Mouse (Mus musculus): ENCODE results near the gene Txnrd1.
A peak's percentile ranks its signal among the peaks of the same experiment; 100 is the strongest.

Txnrd1 gene

GRCm38 (mm10) chr10:82833926-82834325 lies at the start of gene Txnrd1:
Gene Txnrd1, plus strand, starts transcription at chr10:82833951.
- DNase-seq: no peak

DNA sequence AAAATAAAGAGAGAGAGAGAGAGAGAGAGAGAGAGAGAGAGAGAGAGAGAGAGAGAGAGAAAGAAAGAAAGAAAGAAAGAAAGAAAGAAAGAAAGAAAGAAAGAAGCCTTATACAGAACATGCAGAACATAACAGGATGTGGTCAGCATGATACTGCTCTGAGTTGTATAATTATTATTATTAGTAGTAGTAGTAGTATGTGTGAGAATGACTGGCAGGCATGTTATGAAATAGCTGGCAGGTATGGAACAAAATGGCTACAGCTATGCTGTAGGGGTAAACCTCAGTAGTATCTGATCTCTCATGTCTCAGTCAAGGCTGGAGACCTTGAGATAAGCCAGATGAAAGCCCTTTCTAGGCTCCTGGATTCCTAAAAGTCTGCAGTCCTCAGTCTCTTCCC lies 44.6 kb upstream of the Txnrd1 start:
- DNase-seq: no peak

DNA sequence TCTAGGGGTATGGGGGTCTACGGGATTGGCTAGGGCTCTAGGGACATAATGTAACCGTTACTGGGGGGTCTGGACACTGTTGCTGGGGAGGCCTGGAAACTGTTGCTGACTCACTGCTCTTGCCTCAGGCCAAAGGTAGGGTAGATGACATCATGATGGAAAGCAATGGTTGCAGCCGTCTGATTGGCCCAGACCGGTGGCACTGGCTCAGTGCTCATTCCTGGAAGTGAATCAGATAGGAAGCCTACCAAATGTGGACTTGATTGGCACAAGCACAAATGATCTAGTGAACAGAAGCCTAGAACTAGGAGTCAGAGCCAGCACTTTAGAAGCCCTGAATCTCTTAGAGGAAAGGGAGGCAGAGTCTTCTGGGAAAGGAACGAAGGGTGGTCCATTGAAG lies 43.2 kb upstream of the Txnrd1 start:
- DNase-seq: no peak

DNA sequence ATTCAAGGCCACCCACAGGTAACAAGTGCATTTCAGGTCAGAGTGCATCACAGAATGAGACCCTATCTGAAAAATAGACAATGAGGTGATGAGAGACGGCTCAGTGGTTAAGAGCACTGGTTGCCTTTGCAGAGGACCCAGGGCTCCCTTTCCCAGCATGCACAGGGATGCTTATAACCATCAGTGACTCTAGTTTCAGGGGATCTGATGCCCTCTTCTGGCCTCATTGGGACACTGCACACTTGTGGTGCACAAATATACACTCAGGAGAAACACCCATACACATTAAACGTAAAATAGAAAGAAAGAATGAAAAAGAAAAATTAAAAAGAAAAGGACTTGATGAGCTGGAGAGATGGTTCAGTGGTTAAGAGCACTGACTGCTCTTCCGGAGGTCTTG lies 42.0 kb upstream of the Txnrd1 start:
- DNase-seq: no peak

DNA sequence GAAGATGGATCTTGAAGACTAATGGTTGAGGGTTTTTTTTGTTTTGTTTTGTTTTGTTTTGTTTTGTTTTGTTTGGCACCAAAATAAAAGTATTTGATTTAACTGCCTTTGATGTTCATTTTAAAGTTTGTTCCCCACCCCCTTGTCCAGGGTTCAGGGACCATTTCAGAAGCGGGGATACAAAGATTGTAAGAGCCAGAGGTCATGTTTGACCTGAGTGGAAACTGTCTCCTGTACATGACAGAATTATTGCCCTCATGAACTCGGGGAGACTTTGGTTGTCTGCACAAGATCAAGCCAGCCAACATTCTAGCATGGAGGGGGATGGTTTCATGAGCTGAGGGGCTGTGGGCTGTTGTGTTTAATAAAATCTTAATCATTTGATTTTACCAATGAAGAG lies 41.4 kb upstream of the Txnrd1 start:
- DNase-seq: no peak

DNA sequence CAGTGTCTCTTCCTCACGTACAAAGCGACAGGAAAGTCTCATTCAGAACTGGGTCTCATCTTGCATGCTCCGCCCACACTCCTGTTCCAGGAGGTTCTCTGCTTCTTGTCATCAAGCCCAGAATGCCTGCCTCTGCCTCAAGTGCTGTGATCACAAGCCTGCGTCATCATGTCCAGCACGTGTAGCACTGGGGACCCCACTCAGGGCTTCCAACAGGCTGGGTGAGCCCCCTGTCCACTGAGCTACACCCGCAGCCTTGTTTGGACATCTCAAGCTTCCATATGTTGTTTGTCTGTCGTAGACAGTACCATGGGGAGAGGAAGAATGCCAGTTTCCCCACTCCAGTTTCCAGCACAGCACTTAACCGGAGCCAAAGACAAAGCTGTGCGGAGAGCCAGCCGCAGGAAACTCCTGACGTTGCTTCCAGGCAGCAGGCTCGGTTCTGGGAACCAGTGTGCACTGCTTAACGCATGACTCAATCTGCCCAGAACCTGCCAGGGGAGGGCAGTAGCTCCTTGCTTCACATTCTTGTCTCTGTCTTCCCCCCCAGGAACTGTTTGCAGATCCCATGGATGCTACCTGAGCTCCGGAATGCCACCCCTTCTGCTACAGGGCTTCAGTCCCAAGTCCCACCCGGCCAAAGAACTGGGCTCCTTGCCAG lies 38.5 kb upstream of the Txnrd1 start:
- DNase-seq: peak; percentile 52

DNA sequence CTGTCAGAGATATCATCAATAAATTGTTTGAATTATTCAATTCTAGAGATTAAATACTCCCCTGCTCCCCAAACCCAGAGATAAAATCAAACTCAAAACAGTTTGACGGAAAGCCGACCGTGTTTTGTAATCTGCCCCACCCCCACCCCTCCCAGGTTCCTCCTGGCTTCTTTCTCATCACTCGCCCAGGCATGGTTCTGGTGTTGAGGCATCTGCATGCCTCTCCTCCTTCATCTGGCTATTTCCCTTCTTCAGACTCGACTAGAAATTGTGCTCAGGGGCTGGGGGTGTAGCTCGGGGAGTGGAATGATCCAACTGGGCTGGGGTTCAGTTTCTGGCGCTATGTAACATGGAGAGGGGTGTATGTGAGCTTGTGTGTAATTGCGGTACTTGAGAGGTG lies 38.0 kb upstream of the Txnrd1 start:
- DNase-seq: no peak

DNA sequence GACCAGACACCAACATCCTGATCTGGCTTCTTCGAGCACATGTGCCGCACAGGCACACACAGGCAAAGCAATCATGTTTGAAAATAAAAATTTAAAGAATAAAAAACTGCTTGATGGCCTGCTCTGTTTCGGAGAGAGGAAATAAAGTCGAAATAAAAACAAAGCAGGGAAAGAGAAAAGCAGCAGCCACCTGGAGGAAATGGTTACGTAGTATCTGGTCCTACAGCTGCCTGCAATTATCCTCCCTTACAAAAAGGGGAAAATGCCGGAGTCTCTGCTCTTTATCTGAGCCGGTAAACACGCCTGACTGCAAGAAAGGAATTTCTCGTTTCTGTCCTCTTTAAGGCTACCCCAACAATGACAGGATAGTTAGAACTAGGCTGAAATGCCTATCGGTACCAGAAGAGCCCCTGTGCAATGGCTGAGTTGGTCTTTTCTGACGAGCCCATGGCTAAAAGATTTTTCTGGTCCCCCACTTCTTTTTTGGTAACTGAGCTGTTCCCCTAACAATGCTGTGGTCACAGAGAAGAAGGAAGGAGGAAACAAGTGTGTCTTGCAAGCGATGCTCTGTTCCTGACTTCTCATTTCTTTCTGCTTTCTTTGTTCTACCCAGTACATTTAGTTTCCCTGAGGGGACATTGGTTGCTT lies 37.2 kb upstream of the Txnrd1 start:
- DNase-seq: no peak

GRCm38 (mm10) chr10:82797119-82797491 lies 36.6 kb upstream of the Txnrd1 start:
- no peak for DNase-seq

DNA sequence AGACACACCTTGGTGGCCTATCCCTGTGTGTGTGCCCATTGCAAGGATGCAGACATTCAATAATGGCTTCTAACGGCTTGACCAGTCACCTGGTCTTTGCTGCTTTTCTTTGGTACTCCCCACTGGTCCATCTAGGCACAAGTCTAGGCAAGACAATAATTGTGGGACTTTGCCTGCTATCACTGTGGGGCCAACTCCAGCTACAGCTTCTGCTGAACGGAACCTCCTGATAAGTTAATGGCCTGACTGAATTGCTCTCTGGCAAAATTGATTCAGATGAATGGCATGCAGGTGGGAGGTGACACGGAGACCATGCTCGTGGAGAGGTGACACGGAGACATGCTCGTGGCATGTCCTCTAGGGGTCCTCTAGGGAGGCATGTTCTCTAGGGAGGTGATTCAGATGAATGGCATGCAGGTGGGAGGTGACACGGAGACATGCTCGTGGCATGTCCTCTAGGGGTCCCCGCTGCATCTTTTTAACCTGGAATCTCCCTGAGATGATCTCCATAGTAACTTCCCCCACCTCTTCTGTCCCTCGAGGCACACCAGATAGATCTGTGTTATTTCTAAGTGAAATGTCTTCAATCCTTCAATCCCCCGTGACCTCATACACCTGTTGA lies 35.3 kb upstream of the Txnrd1 start:
- no peak for DNase-seq

DNA sequence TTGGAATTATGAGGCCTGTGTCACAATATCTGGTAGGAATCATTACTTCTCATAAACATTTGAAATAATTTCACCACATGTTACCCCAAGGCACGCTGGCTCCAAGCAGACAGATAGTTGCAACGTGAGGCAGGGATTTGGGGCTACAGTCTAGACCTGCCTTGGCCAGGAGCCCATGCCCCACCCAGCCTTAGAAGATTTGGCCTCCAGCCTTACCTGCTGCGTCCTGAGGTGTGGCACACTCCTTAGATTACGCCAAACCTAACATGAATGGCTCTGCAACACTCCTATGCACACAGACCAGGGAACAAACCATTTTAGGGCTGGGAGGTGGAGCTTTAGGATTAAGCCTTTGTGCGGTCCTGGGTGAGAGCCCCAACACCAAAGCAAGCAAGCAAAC lies 33.7 kb upstream of the Txnrd1 start:
- DNase-seq: no peak

GRCm38 (mm10) chr10:82804396-82804795 lies 29.4 kb upstream of the Txnrd1 start:
- no peak for DNase-seq

GRCm38 (mm10) chr10:82805111-82805510 lies 28.6 kb upstream of the Txnrd1 start:
- no peak for DNase-seq

DNA sequence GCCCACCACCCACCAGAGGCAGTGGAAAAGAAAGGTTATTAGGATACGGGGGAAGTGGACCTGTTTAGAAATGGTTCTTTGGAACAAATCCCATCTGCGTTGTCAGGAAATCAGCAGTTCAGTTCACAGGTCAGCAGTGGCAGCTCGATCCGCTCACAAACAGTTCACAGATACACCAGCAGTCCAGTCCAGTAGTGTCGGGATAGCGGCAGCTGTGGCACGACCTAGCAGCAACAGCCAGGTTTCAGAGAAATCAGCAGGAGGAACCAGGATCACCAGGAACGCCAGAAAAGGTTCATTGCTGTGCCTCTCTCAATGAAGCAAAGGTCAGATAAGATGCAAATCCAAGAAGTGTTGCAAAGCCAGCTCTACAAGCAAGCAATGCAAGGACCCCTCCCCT lies 27.3 kb upstream of the Txnrd1 start:
- no peak for DNase-seq

DNA sequence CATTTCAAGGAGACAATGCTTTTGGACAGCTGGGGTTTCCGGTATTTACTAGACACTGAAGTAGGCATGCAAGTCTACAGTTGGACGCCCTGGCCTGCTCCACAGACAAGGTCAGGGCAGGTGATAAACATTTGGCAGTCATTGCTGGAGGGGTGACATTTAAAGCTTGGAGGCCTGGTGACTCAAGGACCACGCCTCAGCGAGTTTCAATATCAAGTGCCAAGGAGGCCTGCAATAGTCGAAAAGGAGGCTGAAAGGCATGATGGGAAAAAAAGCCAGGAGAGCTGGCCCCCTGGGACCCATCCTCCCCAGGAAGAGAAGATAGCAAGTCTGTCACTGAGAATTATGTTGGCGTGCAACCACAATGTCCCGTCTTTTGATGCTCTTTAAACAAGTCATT lies 26.5 kb upstream of the Txnrd1 start:
- DNase-seq: no peak

- no peak for DNase-seq
Measured at GRCm38 (mm10) chr10:82808155-82808554, 25.6 kb upstream of the Txnrd1 start.

DNA sequence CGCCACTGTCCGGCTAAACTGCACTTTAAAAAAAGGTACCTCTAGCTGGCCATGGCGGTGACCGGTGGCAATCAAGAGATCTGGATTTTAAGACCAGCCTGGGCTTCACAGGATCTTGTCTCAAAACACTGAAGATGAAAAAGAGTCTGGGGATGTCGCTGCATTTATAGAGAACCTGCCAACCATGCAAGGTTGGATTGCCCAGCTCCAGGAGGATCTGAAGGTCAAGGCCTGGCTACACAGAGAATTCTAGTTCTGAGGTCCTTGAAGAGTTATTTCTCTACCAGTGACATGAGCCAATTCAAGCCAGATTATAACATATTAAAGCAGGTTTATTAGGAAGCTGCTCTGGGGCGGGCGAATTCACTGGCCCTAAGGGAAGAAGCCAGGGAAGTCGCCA lies 24.9 kb upstream of the Txnrd1 start:
- no peak for DNase-seq

DNA sequence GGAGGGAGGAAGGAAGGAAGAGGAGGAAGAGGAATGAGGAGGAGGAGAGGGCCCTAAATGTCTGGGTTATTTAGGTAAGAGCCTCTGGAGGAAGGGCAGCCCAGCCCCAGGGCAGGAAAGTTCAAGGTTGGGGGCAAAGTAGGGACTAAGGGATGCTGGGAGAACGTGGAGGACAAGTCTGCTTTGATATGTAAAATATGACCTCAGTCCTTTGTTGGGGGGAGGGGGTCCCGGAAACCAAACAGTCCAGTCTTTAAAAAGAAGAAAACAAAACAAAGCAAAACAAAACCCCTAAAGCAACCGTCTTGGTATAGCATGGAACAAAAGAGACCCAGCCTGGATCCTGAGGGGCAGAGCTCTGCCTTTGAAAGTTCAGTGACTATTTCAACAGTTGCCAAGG lies 24.4 kb upstream of the Txnrd1 start:
- DNase-seq: no peak

- peak; percentile 88 for DNase-seq
Measured at GRCm38 (mm10) chr10:82811855-82812431, 21.8 kb upstream of the Txnrd1 start.

DNA sequence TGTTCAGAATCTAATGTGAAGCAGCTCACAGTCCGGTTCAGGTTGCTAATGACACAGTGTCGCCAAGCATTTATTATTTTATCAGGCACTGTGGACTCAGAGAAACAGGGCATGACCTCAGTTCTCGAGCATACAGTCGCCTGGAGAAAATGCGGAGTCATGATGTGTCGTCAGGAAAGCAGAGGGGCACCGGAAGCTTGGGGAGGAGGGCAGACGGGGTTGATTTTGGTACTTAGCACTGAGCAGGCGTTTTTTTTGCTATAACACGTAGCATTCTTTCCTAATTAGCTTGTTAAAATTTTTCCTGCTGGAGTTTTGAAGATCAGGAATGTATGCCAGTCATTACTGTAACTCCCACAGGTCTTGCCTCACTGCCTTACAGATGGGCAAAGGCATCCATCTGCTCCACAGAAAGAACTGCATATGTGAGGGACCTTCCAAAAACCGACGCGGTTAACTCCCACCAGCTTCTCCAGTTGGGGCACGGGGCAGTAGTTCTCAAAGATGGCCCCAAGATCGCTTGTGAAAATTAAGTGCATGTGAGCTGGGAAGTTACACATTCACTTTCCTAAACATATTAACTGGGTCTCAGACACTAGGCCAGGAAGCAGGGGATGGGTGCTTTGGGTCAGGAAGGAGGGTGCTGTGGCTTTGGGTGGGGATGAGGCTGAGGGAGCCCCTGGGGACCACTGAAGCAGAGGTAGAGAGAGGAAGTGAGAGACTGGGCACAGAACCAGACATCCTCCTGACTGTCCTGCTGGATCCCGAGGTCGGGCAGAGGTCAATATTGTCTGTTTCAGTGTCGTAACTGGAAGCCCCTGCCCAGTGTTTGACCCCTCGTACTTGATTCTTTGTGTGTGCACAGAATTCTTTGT lies 19.4 kb upstream of the Txnrd1 start:
- DNase-seq: no peak

DNA sequence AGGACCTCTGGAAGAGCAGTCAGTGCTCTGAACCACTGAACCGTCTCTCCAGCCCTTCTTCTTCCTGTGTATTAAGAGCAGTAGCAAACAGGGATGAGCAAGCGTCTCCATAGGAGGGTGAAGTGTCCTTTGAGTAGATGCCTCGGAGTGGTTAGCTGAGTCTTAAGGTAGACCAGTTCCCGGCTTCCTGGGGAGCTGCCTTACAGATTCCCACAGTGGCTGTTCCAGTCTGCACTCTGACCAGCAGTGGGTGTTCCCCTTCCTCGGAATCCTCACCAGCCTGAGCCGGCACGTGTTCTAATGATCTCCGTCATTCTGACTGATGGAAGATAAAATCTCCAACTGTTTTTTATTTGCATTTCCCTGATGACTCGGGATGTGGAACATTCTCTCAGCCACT lies 17.3 kb upstream of the Txnrd1 start:
- no peak for DNase-seq

DNA sequence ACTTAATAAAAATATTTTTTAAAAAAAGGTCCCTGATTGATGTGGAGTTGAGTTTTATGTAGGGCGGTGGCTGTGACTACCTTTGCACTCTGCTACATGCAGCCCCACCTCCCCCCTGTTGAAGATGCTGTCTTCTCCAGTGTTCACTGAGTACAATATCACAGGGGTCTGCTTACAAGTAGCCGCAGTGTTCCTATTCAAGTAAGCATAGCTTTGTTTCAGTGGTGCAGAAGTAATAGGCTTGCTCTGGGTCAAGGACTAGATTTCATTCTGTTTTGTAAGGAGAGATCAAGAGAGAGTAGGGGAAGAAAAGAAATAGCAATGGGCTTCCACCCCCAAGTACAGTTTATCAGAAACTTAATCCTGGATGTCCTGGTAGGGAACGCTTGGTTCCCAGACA lies 16.2 kb upstream of the Txnrd1 start:
- no peak for DNase-seq

DNA sequence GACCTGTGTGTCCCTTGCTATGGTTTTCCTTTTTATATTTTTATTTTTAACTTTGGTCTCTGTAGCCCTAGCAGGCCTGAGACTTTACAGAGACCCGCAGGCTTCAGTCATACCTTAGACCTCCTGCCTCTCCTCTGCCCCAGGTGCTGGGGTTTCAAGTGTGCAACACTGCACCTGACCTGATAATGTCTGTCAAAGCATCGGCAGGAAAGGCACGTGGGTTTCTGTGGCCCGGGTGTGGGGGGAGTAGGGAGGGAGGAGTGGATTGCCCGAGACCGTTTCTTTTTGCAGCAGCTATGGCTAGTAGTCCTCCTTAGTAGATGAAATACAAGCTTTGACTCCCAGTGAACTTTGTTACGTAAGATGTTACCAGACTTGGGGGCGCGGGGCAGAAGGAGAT lies 15.8 kb upstream of the Txnrd1 start:
- DNase-seq: no peak

Data from right cerebral cortex, postnatal 4 days (tissue).